Mouse (Mus musculus): ENCODE measurements at regions not wholly inside any gene's neighbourhood (a gene's known extent, or its start where the extent isn't known, plus 50 kb on each side); places are given as distances from the start of the nearest gene placed in this dataset.

DNA sequence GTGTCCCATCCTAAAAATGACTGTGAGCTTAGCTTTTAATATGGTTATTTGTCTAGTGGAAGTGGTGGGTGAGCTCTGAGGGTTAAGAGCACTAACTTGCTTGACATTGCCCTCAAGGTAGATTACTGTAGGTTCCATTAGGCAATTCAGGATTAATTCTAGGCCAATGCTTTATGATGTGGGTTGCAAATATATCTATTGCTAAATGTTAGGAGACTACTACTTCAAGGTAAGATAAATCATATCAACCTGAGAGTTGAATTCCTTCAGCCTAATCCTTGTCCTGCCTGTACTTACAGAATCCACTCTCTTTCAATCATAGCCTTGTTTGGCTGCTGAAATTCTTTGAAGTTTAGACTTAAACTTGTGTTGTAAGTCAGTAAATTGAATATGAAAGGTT, 501.2 kb upstream of the Pappa start:
- TF ChIP-seq CTCF (IDR thresholded peaks at IDR 0.05; ENCODE audit: extremely low read depth, insufficient read depth, insufficient read length, insufficient replicate concordance): no peak
- TF ChIP-seq POLR2A (IDR thresholded peaks at IDR 0.05; ENCODE audit: low read depth, low read length): no peak
